In genomic region chr8:93777605-93778004, GRCm38 (mm10) we compare ENCODE assay signal across 34 mouse cellular contexts. TPM values are rescaled to one million over a fixed set of nuclear protein-coding genes. Genes with fewer than 3 reads are reported as not detected.
DNase-seq lines count a peak whose midpoint lies in the region; ATAC-seq and TF ChIP-seq lines count a peak whose summit lies in the region.
"Had no signal": no experiment of that assay in that cellular context is flagged by ENCODE, and none has a peak within 500 bp of the region (broad histone marks: within the 10 kb centered on the region; RNA-seq: fewer than 3 reads in every experiment).

No protein-coding gene starts in this region.

- peak overlapping the region; percentile 14 for H3K4me2 ChIP-seq in heart, embryonic 12.5 days
- H3K4me2 ChIP-seq in heart, postnatal 0 days (ENCODE audit: low read depth, low read length) = peak overlapping the region; percentile 23; the same call in 1 of the 2 replicates
- H3K4me2 ChIP-seq: embryonic facial prominence, embryonic 15.5 days; forebrain, embryonic 12.5 days; hindbrain, embryonic 12.5 days; intestine, embryonic 15.5 days; limb, embryonic 13.5 days; liver, embryonic 11.5 days; lung, embryonic 15.5 days; neural tube, embryonic 12.5 days had no signal

- no peaks in the 10 kb centered on the region for H3K36me3 ChIP-seq in heart, embryonic 12.5 days
- no peaks in the 10 kb centered on the region for H3K36me3 ChIP-seq in heart, postnatal 0 days (replicated peaks; ENCODE audit: control insufficient read depth, insufficient read depth, low read length)
- H3K36me3 ChIP-seq: embryonic facial prominence, embryonic 15.5 days; forebrain, embryonic 12.5 days; hindbrain, embryonic 12.5 days; intestine, embryonic 15.5 days; limb, embryonic 13.5 days; lung, embryonic 15.5 days; midbrain, embryonic 10.5 days; neural tube, embryonic 12.5 days had no signal

- no peak for ATAC-seq in cerebellum, adult (ENCODE audit: insufficient number of reproducible peaks, low FRiP score, low TSS enrichment)
- ATAC-seq in heart, embryonic 12.5 days (ENCODE audit: insufficient number of reproducible peaks, low FRiP score) = no peak
- no peak for ATAC-seq in heart, postnatal 0 days (ENCODE audit: insufficient read depth, low read depth)
- no peak for ATAC-seq in CD4-positive, CD25-positive, alpha-beta regulatory T cell, adult 4 months
- ATAC-seq: forebrain, postnatal 0 days; hindbrain, postnatal 0 days; intestine, embryonic 15.5 days had no signal

- H3K27ac ChIP-seq in heart, embryonic 12.5 days (ENCODE audit: poor library complexity, severe bottlenecking) = peak overlapping the region; percentile 20
- H3K27ac ChIP-seq in heart, postnatal 0 days (ENCODE audit: low read depth) = no peak overlapping the region
- H3K27ac ChIP-seq: embryonic facial prominence, embryonic 15.5 days; forebrain, embryonic 12.5 days; hindbrain, embryonic 12.5 days; hindbrain, postnatal 0 days; intestine, embryonic 15.5 days; kidney, postnatal 0 days; limb, embryonic 13.5 days; lung, embryonic 15.5 days; midbrain, embryonic 10.5 days; neural tube, embryonic 12.5 days; stomach, postnatal 0 days had no signal

- H3K27me3 ChIP-seq in heart, embryonic 12.5 days (replicated peaks) = no peaks in the 10 kb centered on the region
- no peaks in the 10 kb centered on the region for H3K27me3 ChIP-seq in heart, postnatal 0 days (ENCODE audit: control insufficient read depth, insufficient read depth, low read length)
- H3K27me3 ChIP-seq: embryonic facial prominence, embryonic 15.5 days; forebrain, embryonic 12.5 days; hindbrain, embryonic 12.5 days; intestine, embryonic 15.5 days; limb, embryonic 13.5 days; lung, embryonic 15.5 days; neural tube, embryonic 12.5 days had no signal

- no peak overlapping the region for H3K4me3 ChIP-seq in heart, embryonic 12.5 days
- no peak overlapping the region for H3K4me3 ChIP-seq in heart, postnatal 0 days (ENCODE audit: low read depth, low read length)
- H3K4me3 ChIP-seq: embryonic facial prominence, embryonic 15.5 days; forebrain, embryonic 12.5 days; hindbrain, embryonic 12.5 days; intestine, embryonic 15.5 days; limb, embryonic 13.5 days; lung, embryonic 15.5 days; midbrain, embryonic 10.5 days; myocyte; neural tube, embryonic 12.5 days had no signal

- H3K9ac ChIP-seq in heart, embryonic 12.5 days = no peak overlapping the region
- no peak overlapping the region for H3K9ac ChIP-seq in heart, postnatal 0 days (replicated peaks; ENCODE audit: low read depth, low read length)
- H3K9ac ChIP-seq: embryonic facial prominence, embryonic 15.5 days; forebrain, embryonic 12.5 days; forebrain, postnatal 0 days; hindbrain, embryonic 12.5 days; intestine, embryonic 15.5 days; limb, embryonic 13.5 days; lung, embryonic 15.5 days; neural tube, embryonic 12.5 days had no signal

- no peak for TF ChIP-seq EP300 in heart, postnatal 0 days (IDR thresholded peaks at IDR 0.05; ENCODE audit: low read depth)

- peaks cover 8% of the 10 kb centered on the region; the same call in 1 of the 2 replicates for H3K4me1 ChIP-seq in heart, embryonic 12.5 days (replicated peaks)
- H3K4me1 ChIP-seq in heart, postnatal 0 days (ENCODE audit: control insufficient read depth, insufficient read depth) = no peaks in the 10 kb centered on the region
- H3K4me1 ChIP-seq: embryonic facial prominence, embryonic 15.5 days; forebrain, embryonic 12.5 days; hindbrain, embryonic 12.5 days; intestine, embryonic 15.5 days; limb, embryonic 13.5 days; lung, embryonic 15.5 days; midbrain, embryonic 10.5 days; neural tube, embryonic 12.5 days had no signal

- no peaks in the 10 kb centered on the region for H3K9me3 ChIP-seq in heart, embryonic 12.5 days (replicated peaks)
- no peaks in the 10 kb centered on the region for H3K9me3 ChIP-seq in heart, postnatal 0 days (replicated peaks; ENCODE audit: control insufficient read depth, low read length)
- H3K9me3 ChIP-seq: embryonic facial prominence, embryonic 15.5 days; forebrain, embryonic 12.5 days; hindbrain, embryonic 12.5 days; intestine, embryonic 15.5 days; limb, embryonic 13.5 days; lung, embryonic 15.5 days; midbrain, embryonic 10.5 days; neural tube, embryonic 12.5 days had no signal

- 25% methylated on average over 3 of the region's 3 CpGs for WGBS in heart, embryonic 12.5 days
- WGBS in heart, postnatal 0 days = 24% methylated on average over 3 of the region's 3 CpGs

- peak; percentile 11 for DNase-seq in cerebellum, postnatal 25 days
- DNase-seq in heart, adult 8-10 months (ENCODE audit: low spot score) = peak; percentile 26
- peak; percentile 24 for DNase-seq in heart, postnatal 0 days (ENCODE audit: low spot score)
- DNase-seq in embryo, embryonic 10 days (ENCODE audit: low spot score) = no peak
- no peak for DNase-seq in testis, postnatal 14 days (ENCODE audit: low spot score)
- DNase-seq: adrenal gland, postnatal 14 days; cerebellum, adult 18-20 months; gastrocnemius, postnatal 14 days; kidney, adult 2 months; layer of hippocampus, adult 9-11 months; right cerebral cortex, adult 18-20 months; spleen, adult 18-20 months; thymus, adult 2 months; thymus, postnatal 36 days had no signal

- no peak for TF ChIP-seq CTCF in heart, postnatal 0 days (IDR thresholded peaks at IDR 0.05; ENCODE audit: low read depth)

RNA-seq across cellular contexts. Expression of gene Gnao1, which starts 32.2 kb away (rescaled TPM):
- 10 to 100 TPM; 18.5 to 26.9 (median 21.6) TPM for total RNA-seq in heart, adult 8-10 months (2022)
- 18.7 and 19.3 TPM in 2 replicates for polyA plus RNA-seq in heart, embryonic 12.5 days (2016; fragmentation: Nextera tagmentation; extraction: Ambion mirVana)
- 7.1 and 10.7 TPM in 2 replicates for total RNA-seq in heart, postnatal 0 days (2014; rRNA removed; ENCODE audit: low replicate concordance)
- polyA plus RNA-seq in heart, postnatal 0 days (2015; fragmentation: Nextera tagmentation; extraction: Ambion mirVana) = 5.9 and 8.4 TPM in 2 replicates
- under 1 TPM in 1 of 2 experiments, not detected in 1; 0.43 TPM for polyA plus RNA-seq in CD4-positive, CD25-positive, alpha-beta regulatory T cell, adult 4 months (2017; shearing (Covaris generic))
- total RNA-seq: common myeloid progenitor, adult 5-6 weeks; granulocyte monocyte progenitor cell, adult 5-6 weeks; megakaryocyte progenitor cell, adult 5-6 weeks had no signal

Comparison
In these comparisons a context has a peak if more than half of its experiments do, and no peak if none do; other contexts are left out.
1. DNase-seq: peak in cerebellum, postnatal 25 days (2 of 2), heart, adult 8-10 months (single experiment) and heart, postnatal 0 days (single experiment); none in embryo, embryonic 10 days (single experiment) and testis, postnatal 14 days (single experiment).